Mouse (Mus musculus) kidney, postnatal 25 days (tissue): ENCODE data around the gene Tnfsf10.

Source experiments
- DNase-seq, 2 experiments: peaks; one replicate each; pipeline ENCODE4 v3.0.0; 2021; ENCODE audit warnings: mixed read lengths in 2 of 2

Gene Tnfsf10

DNA sequence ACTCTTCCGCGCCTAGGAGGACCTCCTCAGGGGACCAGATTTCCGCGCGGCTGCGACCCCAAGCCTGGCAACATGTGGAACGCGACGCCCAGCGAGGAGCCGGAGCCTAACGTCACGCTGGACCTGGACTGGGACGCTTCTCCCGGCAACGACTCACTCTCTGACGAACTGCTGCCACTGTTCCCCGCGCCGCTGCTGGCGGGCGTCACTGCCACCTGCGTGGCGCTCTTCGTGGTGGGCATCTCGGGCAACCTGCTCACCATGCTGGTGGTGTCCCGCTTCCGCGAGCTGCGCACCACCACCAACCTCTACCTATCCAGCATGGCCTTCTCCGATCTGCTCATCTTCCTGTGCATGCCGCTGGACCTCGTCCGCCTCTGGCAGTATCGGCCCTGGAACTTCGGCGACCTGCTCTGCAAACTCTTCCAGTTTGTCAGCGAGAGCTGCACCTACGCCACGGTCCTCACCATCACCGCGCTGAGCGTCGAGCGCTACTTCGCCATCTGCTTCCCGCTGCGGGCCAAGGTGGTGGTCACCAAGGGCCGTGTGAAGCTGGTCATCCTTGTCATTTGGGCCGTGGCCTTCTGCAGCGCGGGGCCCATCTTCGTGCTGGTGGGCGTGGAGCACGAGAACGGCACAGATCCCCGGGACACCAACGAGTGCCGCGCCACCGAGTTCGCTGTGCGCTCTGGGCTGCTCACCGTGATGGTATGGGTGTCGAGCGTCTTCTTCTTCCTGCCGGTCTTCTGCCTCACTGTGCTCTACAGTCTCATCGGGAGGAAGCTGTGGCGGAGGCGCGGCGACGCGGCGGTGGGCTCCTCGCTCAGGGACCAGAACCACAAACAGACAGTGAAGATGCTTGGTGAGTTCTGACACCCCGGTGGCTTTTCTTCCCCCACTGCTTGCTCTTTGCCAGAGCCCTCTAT, 55.2 kb downstream of the Tnfsf10 start:
- no peak for DNase-seq

DNA sequence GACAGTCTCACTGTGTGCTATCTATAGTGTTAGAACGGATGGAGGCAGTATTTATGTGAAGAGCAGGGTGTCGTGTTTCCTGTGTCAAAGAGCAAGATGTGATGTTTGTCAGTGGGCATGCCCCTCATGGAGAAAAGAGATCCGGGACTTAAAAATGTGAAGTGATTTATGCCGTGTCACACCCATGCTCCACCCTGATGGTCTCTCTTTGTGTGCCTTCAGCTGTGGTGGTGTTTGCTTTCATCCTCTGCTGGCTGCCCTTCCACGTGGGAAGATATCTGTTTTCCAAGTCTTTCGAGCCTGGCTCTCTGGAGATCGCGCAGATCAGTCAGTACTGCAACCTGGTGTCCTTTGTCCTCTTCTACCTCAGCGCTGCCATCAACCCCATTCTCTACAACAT, 57.6 kb downstream of the Tnfsf10 start:
- DNase-seq, result no peak

DNA sequence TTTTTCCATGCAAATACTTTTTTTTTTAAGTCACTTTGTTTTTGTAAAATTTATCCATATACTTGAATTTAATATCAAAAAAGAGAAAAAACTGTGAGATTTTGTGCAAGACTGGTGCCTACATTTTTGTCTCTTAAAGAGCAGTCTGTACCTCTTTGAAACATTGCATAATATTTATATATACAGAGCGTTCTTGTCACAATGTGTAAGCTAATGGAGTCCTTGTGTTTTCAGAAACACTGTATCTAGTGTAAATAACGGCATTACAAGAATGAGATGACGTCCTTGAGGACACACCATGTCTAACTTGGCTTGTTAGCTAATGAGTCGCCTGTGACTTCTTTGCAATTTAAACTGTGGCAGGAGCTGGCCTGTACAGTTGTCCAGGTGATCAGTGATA, 61.1 kb downstream of the Tnfsf10 start:
- no peak for DNase-seq

DNA sequence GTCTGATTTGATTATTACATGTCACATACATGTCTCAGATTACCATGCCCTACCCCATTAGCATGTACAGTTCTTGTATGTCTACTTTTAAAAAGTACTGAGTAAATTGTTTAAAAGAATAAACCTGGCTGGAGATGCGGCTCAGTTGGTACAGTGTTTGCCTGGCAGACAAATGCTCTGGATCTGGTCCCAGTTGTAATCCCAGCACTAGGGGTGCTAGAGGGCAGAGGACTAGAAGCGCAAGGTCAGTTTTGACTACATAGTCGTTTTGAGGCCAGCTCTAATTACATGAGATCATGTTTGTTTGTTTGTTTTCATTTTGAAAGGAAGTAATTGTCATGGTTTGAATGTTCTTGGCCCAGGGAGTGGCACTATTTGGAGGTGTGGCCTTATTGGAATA, 68.0 kb downstream of the Tnfsf10 start:
- DNase-seq, result peak in 1 of 2 experiments; percentile 24

DNA sequence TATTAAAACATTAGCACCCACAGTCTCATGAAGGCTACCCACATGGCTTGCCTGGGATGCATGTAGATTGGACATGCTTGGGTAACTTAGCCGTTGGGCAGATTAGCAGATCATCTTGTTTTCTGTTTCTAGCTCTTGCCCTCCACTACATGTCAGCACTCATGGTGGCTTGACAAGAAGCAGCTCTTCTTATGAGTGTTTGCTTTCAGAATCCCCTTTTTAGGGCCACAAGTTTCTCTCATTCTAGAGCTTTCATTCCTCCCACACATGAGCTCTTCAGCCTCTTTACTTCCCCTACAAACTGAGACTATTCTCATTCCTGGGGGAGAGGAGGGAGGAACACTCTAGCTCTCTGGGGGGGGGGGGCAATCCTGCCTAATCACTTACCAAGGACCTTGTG, 73.1 kb downstream of the Tnfsf10 start:
- DNase-seq, result no peak
